Mouse (Mus musculus) lung, embryonic 16.5 days (tissue): Measurements from ENCODE around the gene Tbx22. TPM values are rescaled to one million over a fixed set of nuclear protein-coding genes. Genes with fewer than 3 reads are reported as not detected.

ENCODE experiments used
- ATAC-seq: fragments of 200-750 bp; cut with Nextera tagmentation; 2 replicates; pipeline ENCODE4 v1.8.0; 2017; ENCODE audit warnings: low read depth, mild to moderate bottlenecking, moderate library complexity
- H3K27ac ChIP-seq: fragments of 300-500 bp; sonication (generic); 2 replicates; pipeline ENCODE4 v1.5.1; 2014; ENCODE audit warnings: mild to moderate bottlenecking, control low read depth, low read length
- H3K27me3 ChIP-seq: fragments of 300-500 bp; sonication (generic); 2 replicates; pipeline ENCODE4 v1.6.1; 2014; ENCODE audit warnings: low read depth, low read length, mixed read lengths; ENCODE audit not compliant: control insufficient read depth, insufficient read depth
- H3K36me3 ChIP-seq: fragments of 300-500 bp; sonication (generic); 2 replicates; pipeline ENCODE4 v1.6.1; 2014; ENCODE audit warnings: low read length; ENCODE audit not compliant: control insufficient read depth, insufficient read depth
- H3K4me1 ChIP-seq: fragments of 300-500 bp; sonication (generic); replicated peaks from 2 replicates; pipeline ENCODE4 v1.6.1; 2014; ENCODE audit warnings: low read length, mixed read lengths; ENCODE audit not compliant: control insufficient read depth, insufficient read depth
- H3K4me2 ChIP-seq: fragments of 300-500 bp; sonication (generic); 2 replicates; pipeline ENCODE4 v1.6.1; 2014; ENCODE audit warnings: low read depth, low read length, control low read depth
- H3K4me3 ChIP-seq: fragments of 300-500 bp; sonication (generic); 2 replicates; pipeline ENCODE4 v1.5.1; 2014; ENCODE audit warnings: mild to moderate bottlenecking, low read length, control low read depth
- H3K9ac ChIP-seq: fragments of 300-500 bp; sonication (generic); 2 replicates; pipeline ENCODE4 v1.6.1; 2014; ENCODE audit warnings: low read length, control low read depth
- H3K9me3 ChIP-seq: fragments of 300-500 bp; sonication (generic); 2 replicates; pipeline ENCODE4 v1.6.1; 2016; ENCODE audit warnings: low read length; ENCODE audit not compliant: control insufficient read depth
- WGBS: fragments of 180-500 bp; shearing (Covaris S2); extraction: QIAGEN DNeasy Blood & Tissue Kit; methylation state at CpG from one replicate; pipeline ENCODE4 v1.1.7; 2014; 5-methylcytosine and 5-hydroxymethylcytosine counted together
- polyA plus RNA-seq: library from polyadenylated mRNA; unstranded; fragments of >200 nt; fragmentation: Nextera tagmentation; extraction: Ambion mirVana; gene quantifications from 2 replicates; pipeline ENCODE4 v1.2.1, GENCODE M21; 2015

Gene Tbx22
- polyA plus RNA-seq: 0.06 TPM in 1 of 2 replicates, not detected in the other

- H3K4me1 ChIP-seq: no peaks in the 10 kb centered on the region
- no peak within 1 kb of the TSS for H3K4me2 ChIP-seq
- no peak within 1 kb of the TSS for H3K4me3 ChIP-seq
- H3K9me3 ChIP-seq: no peaks in the 10 kb centered on the region
- 51% methylated on average over 2 of the region's 2 CpGs for WGBS
- no peak for ATAC-seq
- no peaks in the 10 kb centered on the region for H3K27me3 ChIP-seq
- H3K27ac ChIP-seq: no peak within 1 kb of the TSS
- no peak within 1 kb of the TSS for H3K9ac ChIP-seq
- no peaks in the 10 kb centered on the region for H3K36me3 ChIP-seq
These were observed at the start of gene Tbx22 for GRCm38 (mm10) chrX:107667664-107668063. Gene Tbx22, plus strand, starts transcription at chrX:107667964.

- no peak overlapping the region for H3K4me3 ChIP-seq
- H3K27ac ChIP-seq: no peak overlapping the region
- no peak overlapping the region for H3K9ac ChIP-seq
- WGBS: 16% methylated on average over 1 of the region's 1 CpGs
- H3K4me2 ChIP-seq: no peak overlapping the region
- no peak for ATAC-seq
- no peaks in the 10 kb centered on the region for H3K27me3 ChIP-seq
- H3K4me1 ChIP-seq: no peaks in the 10 kb centered on the region
- H3K9me3 ChIP-seq: no peaks in the 10 kb centered on the region
- no peaks in the 10 kb centered on the region for H3K36me3 ChIP-seq
These were observed 913 bp downstream of the Tbx22 start for GRCm38 (mm10) chrX:107668677-107669076.

GRCm38 (mm10) chrX:107679203-107679602 lies 11.4 kb downstream of the Tbx22 start:
- no peak for ATAC-seq

GRCm38 (mm10) chrX:107708584-107708983 lies 40.8 kb downstream of the Tbx22 start:
- no peak for ATAC-seq
- Histone ChIP-seq H3K4me1 (no peaks in the 10 kb centered on the region), H3K27me3 (no peaks in the 10 kb centered on the region), H3K27ac (no peak overlapping the region), H3K9ac (no peak overlapping the region), H3K36me3 (no peaks in the 10 kb centered on the region), H3K4me3 (no peak overlapping the region), H3K9me3 (no peaks in the 10 kb centered on the region), H3K4me2 (no peak overlapping the region)
- WGBS: 75% methylated on average over 1 of the region's 1 CpGs

More at GRCm38 (mm10) chrX:107679203-107679602, 11.4 kb downstream of the Tbx22 start:
- Histone ChIP-seq H3K27ac (no peak overlapping the region), H3K9ac (0 out of 2 replicates have a peak overlapping the region, but pooled peaks have one; percentile 20), H3K9me3 (no peaks in the 10 kb centered on the region), H3K4me3 (peak overlapping the region; percentile 41), H3K4me1 (no peaks in the 10 kb centered on the region), H3K36me3 (no peaks in the 10 kb centered on the region), H3K4me2 (peak overlapping the region; percentile 50), H3K27me3 (peaks cover 11% of the 10 kb centered on the region)
- 14% methylated on average over 10 of the region's 10 CpGs for WGBS

DNA sequence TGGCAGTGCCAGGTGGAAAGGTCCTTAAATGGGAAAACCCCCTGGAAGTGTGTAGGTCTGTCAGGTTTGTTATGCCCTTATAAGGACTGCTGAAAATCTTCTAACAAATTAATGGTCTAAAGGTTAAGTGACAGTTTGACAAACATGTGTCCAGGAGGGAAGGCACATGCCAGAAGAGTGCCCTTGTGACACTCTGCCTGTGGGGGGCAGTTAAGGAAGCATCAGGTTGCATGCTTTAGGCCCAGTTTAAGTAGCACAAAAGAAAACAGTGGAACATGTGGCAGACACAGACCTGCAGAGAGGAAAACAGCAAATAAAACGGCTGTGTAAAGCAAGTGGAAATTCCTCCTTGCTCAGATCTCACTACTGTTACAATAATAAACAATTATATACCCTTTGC lies 55.8 kb downstream of the Tbx22 start:
- 4% methylated on average over 1 of the region's 1 CpGs for WGBS
- H3K4me2 ChIP-seq: no peak overlapping the region
- no peak overlapping the region for H3K9ac ChIP-seq
- no peaks in the 10 kb centered on the region for H3K36me3 ChIP-seq
- no peaks in the 10 kb centered on the region for H3K4me1 ChIP-seq
- no peaks in the 10 kb centered on the region for H3K27me3 ChIP-seq
- H3K27ac ChIP-seq: no peak overlapping the region
- H3K4me3 ChIP-seq: no peak overlapping the region
- no peaks in the 10 kb centered on the region for H3K9me3 ChIP-seq
- no peak for ATAC-seq

Other genes starting within 250 kb of the Tbx22 start
- 0.36 TPM in 1 of 2 replicates, not detected in the other for gene Tent5d, start 124.6 kb downstream of the Tbx22 start, polyA plus RNA-seq
- gene 2610002M06Rik, start 148.4 kb downstream of the Tbx22 start, polyA plus RNA-seq: 13.3 TPM in 2 replicates